Mouse (Mus musculus) MEL (cell line): ENCODE measurements around the gene Hikeshi.

Source experiments
- E2F4 ChIP-seq: IDR thresholded peaks from 2 replicates; pipeline ENCODE4 v1.6.1; 2011; ENCODE audit warnings: low read depth, low read length, improper control_type of control experiment, borderline replicate concordance
- GATA1 ChIP-seq: IDR thresholded peaks from 2 replicates; pipeline ENCODE4 v1.6.1; 2011; ENCODE audit warnings: low read depth, low read length, improper control_type of control experiment
- POLR2AphosphoS2 ChIP-seq: IDR thresholded peaks from 2 replicates; pipeline ENCODE4 v1.6.1; 2011; ENCODE audit warnings: low read length, improper control_type of control experiment
- SIN3A ChIP-seq: IDR thresholded peaks from 2 replicates; pipeline ENCODE4 v1.6.1; 2012; ENCODE audit warnings: low read length, improper control_type of control experiment, inconsistent platforms
- SMC3 ChIP-seq: IDR thresholded peaks from 2 replicates; pipeline ENCODE4 v1.6.1; 2011; ENCODE audit warnings: low read depth, low read length, improper control_type of control experiment

DNA sequence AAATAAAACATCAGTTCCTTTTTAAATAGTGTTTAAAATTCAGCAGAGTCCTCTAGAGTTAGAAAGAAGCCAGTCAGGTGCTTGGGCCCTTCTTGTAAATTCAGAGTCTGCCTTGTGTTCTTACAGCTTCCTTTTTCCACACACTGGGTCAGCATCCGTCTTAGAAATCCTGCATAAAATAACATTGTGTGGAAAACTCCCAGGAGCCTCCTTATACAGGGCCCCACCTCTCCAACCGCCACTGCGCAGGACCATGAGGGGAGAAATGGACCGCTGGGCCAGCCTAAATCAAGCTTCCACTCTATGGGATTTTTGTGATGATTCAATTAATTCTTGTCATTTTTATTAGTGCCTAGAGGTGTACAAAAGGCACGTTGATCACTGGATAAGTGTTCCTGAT, 49.6 kb downstream of the Hikeshi start:
- TF ChIP-seq SIN3A (no peak), SMC3 (no peak), GATA1 (no peak), E2F4 (no peak), POLR2AphosphoS2 (no peak)
